Mouse (Mus musculus) megakaryocyte, embryonic 14.5 days (primary cell): ENCODE measurements around the gene Prkca.

Source experiments
- FLI1 ChIP-seq: IDR thresholded peaks from 2 replicates; pipeline ENCODE4 v1.6.1; 2012; ENCODE audit warnings: low read length, inconsistent platforms, mixed read lengths
- GATA1 ChIP-seq: IDR thresholded peaks from 3 replicates; pipeline ENCODE4 v1.6.1; 2012; ENCODE audit warnings: mixed read lengths, low read length, inconsistent platforms, borderline replicate concordance

GRCm38 (mm10) chr11:108272601-108273414 is 70.9 kb downstream of the Prkca start:
- no peak for TF ChIP-seq GATA1
- no peak for TF ChIP-seq FLI1
